Mouse (Mus musculus): Measurements from ENCODE around the gene Nsd1. TPM values are rescaled to one million over a fixed set of nuclear protein-coding genes. Genes with fewer than 3 reads are reported as not detected.

The Nsd1 gene
- polyA plus RNA-seq, 1 experiment from 2014 or later, result 79.3 TPM

- Histone ChIP-seq H3K27me3 (ENCODE audit: control insufficient read depth, insufficient read depth, low read length) (no peaks in the 10 kb centered on the region), H3K9me3 (ENCODE audit: control insufficient read depth, low read length) (no peaks in the 10 kb centered on the region), H3K4me1 (replicated peaks; ENCODE audit: control insufficient read depth, insufficient read depth, low read length) (peaks cover 7% of the 10 kb centered on the region; the same call in 1 of the 2 replicates), H3K27ac (ENCODE audit: low read depth, low read length) (peak overlapping the region; percentile 97), H3K9ac (ENCODE audit: low read length) (peak overlapping the region; percentile 90), H3K36me3 (ENCODE audit: control insufficient read depth, insufficient read depth, low read length) (no peaks in the 10 kb centered on the region), H3K4me2 (ENCODE audit: low read depth, low read length, severe bottlenecking) (peak overlapping the region; percentile 76), H3K4me3 (ENCODE audit: low read depth, low read length) (peak overlapping the region; percentile 72)
- 2% methylated on average over 32 of the region's 32 CpGs for WGBS
- ATAC-seq (replicated peaks; ENCODE audit: low FRiP score), result peak; percentile 56
- no peak for DNase-seq (ENCODE audit: low spot score)
Observed at GRCm38 (mm10) chr13:55361974-55362452, 152.4 kb downstream of the Nsd1 start.

GRCm38 (mm10) chr13:55362453-55363060 is 153.0 kb downstream of the Nsd1 start, which contains the start of gene Lman2:
Lman2 (minus strand) TSS chr13:55362783.
- ATAC-seq (replicated peaks; ENCODE audit: low FRiP score), result peak; percentile 96
- H3K9me3 ChIP-seq (ENCODE audit: control insufficient read depth, low read length), result no peaks in the 10 kb centered on the region
- H3K9ac ChIP-seq (ENCODE audit: low read length), result peak within 1 kb of the TSS; percentile 90
- peak within 1 kb of the TSS; percentile 97 for H3K27ac ChIP-seq (ENCODE audit: low read depth, low read length)
- no peaks in the 10 kb centered on the region for H3K36me3 ChIP-seq (ENCODE audit: control insufficient read depth, insufficient read depth, low read length)
- peak; percentile 94 for DNase-seq (ENCODE audit: low spot score)
- under 1% methylated on average over 35 of the region's 35 CpGs for WGBS
- no peaks in the 10 kb centered on the region for H3K27me3 ChIP-seq (ENCODE audit: control insufficient read depth, insufficient read depth, low read length)
- peaks cover 7% of the 10 kb centered on the region; the same call in 1 of the 2 replicates for H3K4me1 ChIP-seq (replicated peaks; ENCODE audit: control insufficient read depth, insufficient read depth, low read length)
- peak within 1 kb of the TSS; percentile 76 for H3K4me2 ChIP-seq (ENCODE audit: low read depth, low read length, severe bottlenecking)
- peak within 1 kb of the TSS; percentile 72 for H3K4me3 ChIP-seq (ENCODE audit: low read depth, low read length)

Other genes starting within 250 kb of the Nsd1 start
- gene Hk3, start 188.4 kb upstream of the Nsd1 start, polyA plus RNA-seq (2014; fragmentation: Nextera tagmentation; extraction: Ambion mirVana), result 0.41 and 0.65 TPM in 2 replicates
- gene Uimc1, start 109.5 kb upstream of the Nsd1 start, polyA plus RNA-seq (2014; fragmentation: Nextera tagmentation; extraction: Ambion mirVana), result 24.3 and 26.7 TPM in 2 replicates
- gene Zfp346, start 104.5 kb upstream of the Nsd1 start, polyA plus RNA-seq (2014; fragmentation: Nextera tagmentation; extraction: Ambion mirVana), result 26.0 and 28.0 TPM in 2 replicates
- gene Gm17617, start 76.2 kb upstream of the Nsd1 start, polyA plus RNA-seq (2014; fragmentation: Nextera tagmentation; extraction: Ambion mirVana), result not detected in 2 replicates
- 0.23 and 0.27 TPM in 2 replicates for gene Fgfr4, start 57.1 kb upstream of the Nsd1 start, polyA plus RNA-seq (2014; fragmentation: Nextera tagmentation; extraction: Ambion mirVana)
- 422 and 451 TPM in 2 replicates for gene Prelid1, start 110.7 kb downstream of the Nsd1 start, polyA plus RNA-seq (2014; fragmentation: Nextera tagmentation; extraction: Ambion mirVana)
- 84.4 and 101 TPM in 2 replicates for gene Rab24, start 112.2 kb downstream of the Nsd1 start, polyA plus RNA-seq (2014; fragmentation: Nextera tagmentation; extraction: Ambion mirVana)
- gene Mxd3, start 120.0 kb downstream of the Nsd1 start, polyA plus RNA-seq (2014; fragmentation: Nextera tagmentation; extraction: Ambion mirVana), result 37.2 and 42.2 TPM in 2 replicates
- gene Lman2, start 153.0 kb downstream of the Nsd1 start, polyA plus RNA-seq (2014; fragmentation: Nextera tagmentation; extraction: Ambion mirVana), result 90.4 and 94.2 TPM in 2 replicates
- 0.33 and 0.44 TPM in 2 replicates for gene Rgs14, start 159.9 kb downstream of the Nsd1 start, polyA plus RNA-seq (2014; fragmentation: Nextera tagmentation; extraction: Ambion mirVana)
- gene Slc34a1, start 188.4 kb downstream of the Nsd1 start, polyA plus RNA-seq (2014; fragmentation: Nextera tagmentation; extraction: Ambion mirVana), result not detected in 2 replicates
- gene Pfn3, start 205.4 kb downstream of the Nsd1 start, polyA plus RNA-seq (2014; fragmentation: Nextera tagmentation; extraction: Ambion mirVana), result not detected in 2 replicates
- gene F12, start 217.0 kb downstream of the Nsd1 start, polyA plus RNA-seq (2014; fragmentation: Nextera tagmentation; extraction: Ambion mirVana), result not detected in 2 replicates
- 69.5 and 79.2 TPM in 2 replicates for gene Grk6, start 235.3 kb downstream of the Nsd1 start, polyA plus RNA-seq (2014; fragmentation: Nextera tagmentation; extraction: Ambion mirVana)

Measured in forebrain, embryonic 11.5 days (tissue).